Mouse (Mus musculus) c-Kit-negative CD71-positive TER-119-positive erythroid progenitor cells, embryonic 14.5 days (primary cell): ENCODE measurements around the gene Gm32687.
"Not testable (repeated sequence)": the region's sequence is repeated elsewhere in the genome, so short reads cannot be mapped to it uniquely, and the experiment has no call there.

Source experiments
- DNase-seq: peaks from one replicate; pipeline ENCODE4 v3.0.0-alpha.2; 2013; ENCODE audit warnings: low read depth, low spot score

Gene Gm32687

DNA sequence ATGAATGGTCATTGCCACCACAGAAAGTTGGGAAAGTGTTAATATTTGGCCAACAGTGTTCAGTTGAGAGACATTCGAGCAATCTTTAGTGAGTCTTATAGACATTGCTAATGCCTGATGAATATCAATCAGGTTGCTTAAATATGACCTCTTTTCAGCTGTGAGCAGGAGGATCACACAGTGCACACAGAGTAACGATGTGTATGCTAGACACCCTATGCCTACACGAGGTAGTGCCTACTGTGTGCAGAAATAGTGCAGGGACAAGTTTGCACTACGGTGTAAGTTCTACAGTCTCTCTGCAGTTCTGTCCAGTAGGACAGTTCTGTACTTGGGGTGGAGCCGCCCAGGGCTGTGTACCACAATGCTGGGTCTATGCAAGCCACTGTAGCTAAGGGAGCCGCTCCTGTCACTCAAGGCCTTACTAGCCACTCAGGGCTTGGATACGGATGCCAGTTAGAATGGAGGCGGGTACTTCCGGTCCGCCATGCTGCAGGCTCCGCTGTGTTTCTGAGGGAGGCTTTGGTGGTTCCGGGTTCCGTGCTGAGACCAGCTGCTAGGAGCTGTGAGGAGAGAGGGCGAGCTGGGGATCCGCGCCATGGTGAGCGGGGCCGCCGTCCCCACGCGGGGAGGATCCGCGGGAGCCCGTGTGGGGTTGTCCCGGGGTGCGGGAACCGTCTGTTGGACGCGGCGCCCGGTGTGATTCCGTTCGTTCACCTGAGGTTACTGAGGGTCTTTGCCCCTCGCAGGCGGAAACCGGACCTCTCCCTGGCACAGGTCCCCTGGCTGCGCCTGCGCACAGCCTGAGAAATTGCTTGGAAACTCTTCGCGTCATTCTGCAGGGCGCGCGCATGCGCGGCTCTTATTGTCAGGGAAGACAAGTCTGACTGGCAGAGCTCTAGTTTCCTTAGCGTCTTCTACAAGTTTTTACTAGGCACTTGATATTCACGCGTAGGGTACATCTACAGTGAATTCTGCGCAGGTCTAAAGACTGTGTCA, at the start of gene Gm32687:
TSS of gene Gm32687 (plus strand) at position 526 of the 999 bp plus-strand sequence.
- not testable (repeated sequence) for DNase-seq

DNA sequence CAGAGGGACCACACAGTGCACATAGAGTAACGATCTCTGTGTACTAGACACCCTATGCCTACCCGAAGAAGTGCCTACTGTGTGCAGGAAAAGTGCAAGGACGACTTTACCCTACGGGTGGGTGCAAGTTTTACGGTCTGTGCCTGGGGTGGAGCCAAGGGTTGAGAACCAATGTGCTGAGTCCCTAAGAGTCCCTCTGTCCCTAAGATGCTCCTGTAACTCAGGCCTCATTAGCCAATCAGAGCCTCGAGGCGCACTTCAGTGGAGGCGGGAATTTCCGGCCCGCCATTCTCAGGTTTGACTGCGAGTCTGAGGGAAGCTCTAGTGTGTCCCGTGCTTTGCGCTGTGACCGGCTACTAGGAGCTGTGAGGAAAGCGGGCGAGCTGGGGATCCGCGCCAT, 17.5 kb upstream of the Gm32687 start:
- DNase-seq, result not testable (repeated sequence)

DNA sequence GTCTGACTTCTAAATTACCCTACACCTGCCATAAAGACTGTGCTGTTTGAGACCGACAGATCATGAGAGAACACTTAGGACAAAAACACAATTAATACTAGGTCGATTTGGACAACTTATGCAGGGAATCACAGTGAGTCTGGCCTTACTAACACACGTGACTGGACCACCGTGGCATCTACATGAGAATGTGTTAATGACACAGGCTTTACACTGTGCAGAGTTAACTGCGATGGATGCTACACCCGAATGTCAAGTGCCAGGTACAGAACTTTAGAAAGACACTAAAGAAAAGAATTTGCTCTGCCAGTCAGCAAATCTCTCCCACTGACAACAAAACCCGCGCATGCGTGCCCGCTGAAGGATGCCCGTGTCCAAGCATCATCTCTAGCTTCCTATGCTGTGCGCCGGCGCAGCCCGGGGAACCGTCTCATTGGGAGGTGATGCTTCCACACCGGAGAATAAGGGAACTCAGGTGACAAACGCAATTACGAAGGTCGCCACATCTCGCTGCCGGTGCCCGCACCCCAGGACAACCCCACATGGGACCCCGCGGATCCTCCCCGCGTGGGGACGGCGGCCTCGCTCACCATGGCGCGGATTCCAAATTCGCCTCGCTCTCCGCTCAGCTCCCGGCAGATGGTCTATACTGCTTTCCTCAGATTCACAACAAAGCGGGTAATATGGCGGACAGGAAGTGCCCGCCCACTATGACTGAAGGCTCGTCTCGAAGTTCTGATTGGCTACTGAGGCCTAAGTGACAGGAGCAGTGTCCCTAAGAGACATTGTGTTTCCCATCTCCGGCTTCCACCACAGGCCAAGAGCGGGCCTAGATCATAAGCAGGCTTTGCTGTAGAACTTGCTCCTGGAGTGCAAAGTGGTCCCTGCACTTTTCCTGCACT, 66.4 kb downstream of the Gm32687 start, which contains the start of gene Zfp781:
TSS of gene Zfp781 (minus strand) at position 639 of the 902 bp plus-strand sequence.
- not testable (repeated sequence) for DNase-seq
